Mouse (Mus musculus) CH12.LX (cell line): ENCODE measurements around the gene Map4k4.

Experiments used
- CHD2 ChIP-seq: IDR thresholded peaks from 2 replicates; pipeline ENCODE4 v1.6.1; 2011; ENCODE audit warnings: low read length, improper control_type of control experiment
- CTCF ChIP-seq, 2 experiments: IDR thresholded peaks in 1 of 2; conservative IDR thresholded peaks in 1 of 2; 2 replicates each; pipeline ENCODE4 v1.5.1; 2011 to 2012; ENCODE audit warnings: low read depth in 2 of 2, low read length in 2 of 2, improper control_type of control experiment in 1 of 2, inconsistent platforms in 1 of 2, mild to moderate bottlenecking in 1 of 2, moderate library complexity in 1 of 2
- E2F4 ChIP-seq: IDR thresholded peaks from 2 replicates; pipeline ENCODE4 v1.6.1; 2011; ENCODE audit warnings: low read depth, low read length, improper control_type of control experiment; ENCODE audit not compliant: insufficient replicate concordance
- EP300 ChIP-seq: IDR thresholded peaks from 2 replicates; pipeline ENCODE4 v1.6.1; 2011; ENCODE audit warnings: low read length, improper control_type of control experiment
- ETS1 ChIP-seq: conservative IDR thresholded peaks from 2 replicates; pipeline ENCODE4 v1.6.1; 2012; ENCODE audit warnings: low read depth, mild to moderate bottlenecking, inconsistent platforms, low read length, improper control_type of control experiment, moderate library complexity
- JUND ChIP-seq: conservative IDR thresholded peaks from 2 replicates; pipeline ENCODE4 v1.6.1; 2011; ENCODE audit warnings: low read depth, low read length, improper control_type of control experiment
- MAFK ChIP-seq: IDR thresholded peaks from 2 replicates; pipeline ENCODE4 v1.6.1; 2011; ENCODE audit warnings: low read length, improper control_type of control experiment; ENCODE audit not compliant: insufficient replicate concordance
- MAX ChIP-seq: IDR thresholded peaks from 2 replicates; pipeline ENCODE4 v1.6.1; 2011; ENCODE audit warnings: low read length, improper control_type of control experiment
- POLR2A ChIP-seq: IDR thresholded peaks from 2 replicates; pipeline ENCODE4 v1.6.1; 2011; ENCODE audit warnings: low read depth, mild to moderate bottlenecking, improper control_type of control experiment, low read length
- POLR2AphosphoS2 ChIP-seq: IDR thresholded peaks from 2 replicates; pipeline ENCODE4 v1.6.1; 2011; ENCODE audit warnings: low read depth, low read length, improper control_type of control experiment
- RCOR1 ChIP-seq: conservative IDR thresholded peaks from 2 replicates; pipeline ENCODE4 v1.6.1; 2012; ENCODE audit warnings: low read depth, mild to moderate bottlenecking, inconsistent platforms, low read length, improper control_type of control experiment
- USF2 ChIP-seq: conservative IDR thresholded peaks from 2 replicates; pipeline ENCODE4 v1.6.1; 2011; ENCODE audit warnings: low read depth, low read length, improper control_type of control experiment

- no peak for TF ChIP-seq POLR2A
- TF ChIP-seq JUND: no peak
- no peak for TF ChIP-seq USF2
- TF ChIP-seq ETS1: no peak
- no peak for TF ChIP-seq E2F4
- TF ChIP-seq CHD2: no peak
- no peak for TF ChIP-seq RCOR1
- no peak for TF ChIP-seq POLR2AphosphoS2
- TF ChIP-seq MAFK: no peak
- TF ChIP-seq EP300: no peak
- TF ChIP-seq CTCF (conservative IDR thresholded peaks at IDR 0.05 in 1 of 2, IDR thresholded peaks at IDR 0.05 in 1 of 2; ENCODE audit: low read depth in 2 of 2, low read length in 2 of 2): no peak
- no peak for TF ChIP-seq MAX
Observed at GRCm38 (mm10) chr1:39882505-39882904, 18.2 kb upstream of the Map4k4 start.
